In the genomic region with DNA sequence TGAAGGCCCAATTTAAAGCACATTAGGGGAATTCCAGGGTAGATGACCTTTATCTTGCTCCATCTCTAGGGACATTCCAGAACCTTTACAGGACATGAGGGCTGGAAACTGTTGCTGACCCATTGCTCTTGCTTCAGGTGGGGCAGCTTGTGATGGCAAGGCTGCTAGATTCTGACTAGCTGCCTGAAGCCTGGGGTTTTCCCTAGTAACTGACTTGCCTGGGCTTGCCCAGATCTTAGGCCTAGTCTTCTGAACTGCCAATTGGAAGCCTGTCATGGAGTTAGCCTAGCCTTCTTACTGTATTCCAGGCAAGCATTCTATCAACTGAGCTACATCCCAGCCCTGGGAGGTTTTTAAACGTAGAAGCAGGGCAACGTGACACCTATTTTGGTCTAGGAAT, we compare ENCODE assay signal across 29 mouse cellular contexts. TPM values are rescaled to one million over a fixed set of nuclear protein-coding genes. Genes with fewer than 3 reads are reported as not detected.
DNase-seq lines count a peak whose midpoint lies in the region; ATAC-seq and TF ChIP-seq lines count a peak whose summit lies in the region.
"Had no signal": no experiment of that assay in that cellular context is flagged by ENCODE, and none has a peak within 500 bp of the region (broad histone marks: within the 10 kb centered on the region; RNA-seq: fewer than 3 reads in every experiment).

No protein-coding gene starts in this region.

- no peak for TF ChIP-seq POLR2A in ES-Bruce4 (IDR thresholded peaks at IDR 0.05; ENCODE audit: insufficient read depth, low read length)

- peak overlapping the region; percentile 93 for H3K27ac ChIP-seq in ES-Bruce4 (ENCODE audit: insufficient read depth, low read length)
- no peak overlapping the region for H3K27ac ChIP-seq in hindbrain, embryonic 12.5 days
- H3K27ac ChIP-seq: embryonic facial prominence, embryonic 12.5 days; embryonic facial prominence, embryonic 15.5 days; forebrain, embryonic 13.5 days; heart, embryonic 15.5 days; hindbrain, embryonic 10.5 days; hindbrain, embryonic 14.5 days; hindbrain, postnatal 0 days had no signal

- H3K4me2 ChIP-seq in hindbrain, embryonic 12.5 days (replicated peaks): no peak overlapping the region
- H3K4me2 ChIP-seq: embryonic facial prominence, embryonic 12.5 days; embryonic facial prominence, embryonic 15.5 days; forebrain, embryonic 13.5 days; heart, embryonic 12.5 days; heart, embryonic 15.5 days; hindbrain, embryonic 14.5 days had no signal

- intact Hi-C loops in left cerebral cortex, postnatal 36 days (cut with DNase I): no loop called here

- no peaks in the 10 kb centered on the region for H3K27me3 ChIP-seq in ES-Bruce4 (ENCODE audit: control insufficient read depth, insufficient read depth, low read length, poor library complexity, severe bottlenecking)
- H3K27me3 ChIP-seq in hindbrain, embryonic 12.5 days: no peaks in the 10 kb centered on the region
- H3K27me3 ChIP-seq: embryonic facial prominence, embryonic 12.5 days; embryonic facial prominence, embryonic 15.5 days; forebrain, embryonic 13.5 days; heart, embryonic 12.5 days; heart, embryonic 15.5 days had no signal

- no peak overlapping the region for H3K4me3 ChIP-seq in ES-Bruce4 (ENCODE audit: low read depth, low read length)
- H3K4me3 ChIP-seq in hindbrain, embryonic 12.5 days: no peak overlapping the region
- H3K4me3 ChIP-seq: embryonic facial prominence, embryonic 12.5 days; embryonic facial prominence, embryonic 15.5 days; forebrain, embryonic 13.5 days; heart, embryonic 12.5 days; heart, embryonic 15.5 days; hindbrain, embryonic 10.5 days had no signal

- no peaks in the 10 kb centered on the region for H3K36me3 ChIP-seq in ES-Bruce4 (ENCODE audit: control insufficient read depth, insufficient read depth, low read length, poor library complexity, severe bottlenecking)
- H3K36me3 ChIP-seq in hindbrain, embryonic 12.5 days: no peaks in the 10 kb centered on the region
- H3K36me3 ChIP-seq: embryonic facial prominence, embryonic 12.5 days; embryonic facial prominence, embryonic 15.5 days; heart, embryonic 12.5 days; heart, embryonic 15.5 days; hindbrain, embryonic 10.5 days had no signal

- no peak overlapping the region for H3K9ac ChIP-seq in ES-Bruce4 (ENCODE audit: low read depth, poor library complexity, severe bottlenecking)
- no peak overlapping the region for H3K9ac ChIP-seq in hindbrain, embryonic 12.5 days
- H3K9ac ChIP-seq: embryonic facial prominence, embryonic 12.5 days; embryonic facial prominence, embryonic 15.5 days; forebrain, embryonic 13.5 days; heart, embryonic 12.5 days; heart, embryonic 15.5 days; hindbrain, embryonic 14.5 days had no signal

- H3K9me3 ChIP-seq in ES-Bruce4 (replicated peaks; ENCODE audit: control insufficient read depth, insufficient read depth, low read length, poor library complexity, severe bottlenecking): no peaks in the 10 kb centered on the region
- no peaks in the 10 kb centered on the region for H3K9me3 ChIP-seq in hindbrain, embryonic 12.5 days (replicated peaks)
- H3K9me3 ChIP-seq: embryonic facial prominence, embryonic 12.5 days; embryonic facial prominence, embryonic 15.5 days; forebrain, embryonic 13.5 days; heart, embryonic 12.5 days; heart, embryonic 15.5 days; hindbrain, embryonic 10.5 days had no signal

- peak; percentile 71; the same call in 1 of the 2 replicates for TF ChIP-seq EP300 in ES-Bruce4 (IDR thresholded peaks at IDR 0.05; ENCODE audit: insufficient read depth, low read depth, low read length)

- no peak for ATAC-seq in hindbrain, embryonic 12.5 days (ENCODE audit: low FRiP score)
- ATAC-seq: forebrain, embryonic 13.5 days; forebrain, embryonic 16.5 days; hindbrain, postnatal 0 days had no signal

- H3K4me1 ChIP-seq in ES-Bruce4 (ENCODE audit: control insufficient read depth, insufficient read depth, low read length): peaks cover 4% of the 10 kb centered on the region
- H3K4me1 ChIP-seq in hindbrain, embryonic 12.5 days: no peaks in the 10 kb centered on the region
- H3K4me1 ChIP-seq: embryonic facial prominence, embryonic 12.5 days; embryonic facial prominence, embryonic 15.5 days; heart, embryonic 12.5 days; heart, embryonic 15.5 days had no signal

- TF ChIP-seq CTCF in ES-Bruce4 (IDR thresholded peaks at IDR 0.05; ENCODE audit: low read depth, low read length): no peak

- WGBS in hindbrain, embryonic 12.5 days: 72% methylated on average over 2 of the region's 2 CpGs

- DNase-seq in A20 (ENCODE audit: low read depth, low spot score) (peak; percentile 39), NIH3T3 (ENCODE audit: low read depth) (peak; percentile 32)
- DNase-seq in layer of hippocampus, postnatal 14 days (ENCODE audit: low spot score in 2 of 2): no peak
- no peak for DNase-seq in left cerebral cortex, postnatal 36 days (ENCODE audit: low spot score in 2 of 2)
- DNase-seq: adrenal gland, postnatal 10 days; adrenal gland, postnatal 36 days; B cell, adult 2 months; cerebellum, adult 18-20 months; cerebellum, adult 9-10 months; cerebellum, postnatal 14 days; gastrocnemius, postnatal 10 days; gastrocnemius, postnatal 36 days; heart, postnatal 10 days; heart, postnatal 36 days; kidney, adult 11 months; kidney, adult 8-10 months had no signal

RNA-seq across cellular contexts. Expression of gene Dstn, which starts 5.9 kb away (rescaled TPM):
- polyA plus RNA-seq in ES-Bruce4 (2011; ENCODE audit: insufficient read depth, insufficient read length, low read depth, missing spikeins): 752 and 769 TPM in 2 replicates
- total RNA-seq in layer of hippocampus, postnatal 14 days (2021): 100 to 1,000 TPM; 225 to 238 TPM
- 376 and 396 TPM in 2 replicates for polyA plus RNA-seq in hindbrain, embryonic 12.5 days (2016; fragmentation: Nextera tagmentation; extraction: Ambion mirVana)
- total RNA-seq in left cerebral cortex, postnatal 36 days (2021): 100 to 1,000 TPM; 161 to 182 TPM

RNA-seq across cellular contexts. Expression of gene Bfsp1, which starts 46.3 kb away (rescaled TPM):
- 0.58 and 0.93 TPM in 2 replicates for polyA plus RNA-seq in ES-Bruce4 (2011; ENCODE audit: insufficient read depth, insufficient read length, low read depth, missing spikeins)
- 1 to 10 TPM; 1.1 to 1.3 TPM for total RNA-seq in layer of hippocampus, postnatal 14 days (2021)
- 2.3 and 2.4 TPM in 2 replicates for polyA plus RNA-seq in hindbrain, embryonic 12.5 days (2016; fragmentation: Nextera tagmentation; extraction: Ambion mirVana)
- 1 to 10 TPM in 1 of 2 experiments, under 1 TPM in 1; 0.66 to 1.0 TPM for total RNA-seq in left cerebral cortex, postnatal 36 days (2021)
- total RNA-seq: gastrocnemius, adult 18-20 months; granulocyte monocyte progenitor cell, adult 5-6 weeks had no signal

Comparison
In these comparisons a context has a peak if more than half of its experiments do, and no peak if none do; other contexts are left out.
1. DNase-seq: peak in A20 (single experiment) and NIH3T3 (single experiment); none in layer of hippocampus, postnatal 14 days (0 of 2) and left cerebral cortex, postnatal 36 days (0 of 2).